Mouse (Mus musculus) adrenal gland, postnatal 36 days (tissue): ENCODE measurements at regions not wholly inside any gene's neighbourhood (a gene's known extent, or its start where the extent isn't known, plus 50 kb on each side); places are given as distances from the start of the nearest gene placed in this dataset.

ENCODE experiments used
- DNase-seq, 2 experiments: peaks; one replicate each; pipeline ENCODE4 v3.0.0; 2021; ENCODE audit warnings: mixed read lengths in 1 of 2

- no peak for DNase-seq
Observed at GRCm38 (mm10) chr16:68704569-68704968, 1083.9 kb upstream of the Cadm2 start.

DNA sequence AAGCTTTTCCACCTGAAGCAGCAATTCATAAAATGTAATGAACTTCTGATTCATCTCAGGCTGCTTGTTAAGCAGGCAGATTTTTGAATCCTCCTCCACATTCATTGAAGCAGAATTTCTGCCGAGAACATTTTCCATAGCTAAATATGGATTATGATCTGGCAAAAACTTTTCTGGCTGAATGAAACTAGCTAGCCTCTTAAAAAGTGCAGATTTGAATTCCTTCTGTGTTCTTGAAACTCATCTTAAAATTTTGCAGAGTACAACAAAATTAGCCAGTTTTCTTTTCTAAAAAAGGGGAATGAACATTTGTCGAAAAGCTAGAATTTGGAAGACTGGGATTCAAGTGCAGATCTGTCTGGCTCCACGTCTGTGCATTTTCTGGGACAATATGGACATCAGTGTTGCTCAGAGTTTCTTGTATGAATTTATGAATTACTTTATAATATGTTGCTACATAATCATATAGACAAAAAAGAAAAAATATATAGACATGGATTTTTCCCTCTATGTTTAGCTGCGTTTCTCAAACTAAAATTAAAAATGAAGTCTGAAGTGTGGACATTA, 1046.3 kb upstream of the Cadm2 start:
- no peak for DNase-seq

DNA sequence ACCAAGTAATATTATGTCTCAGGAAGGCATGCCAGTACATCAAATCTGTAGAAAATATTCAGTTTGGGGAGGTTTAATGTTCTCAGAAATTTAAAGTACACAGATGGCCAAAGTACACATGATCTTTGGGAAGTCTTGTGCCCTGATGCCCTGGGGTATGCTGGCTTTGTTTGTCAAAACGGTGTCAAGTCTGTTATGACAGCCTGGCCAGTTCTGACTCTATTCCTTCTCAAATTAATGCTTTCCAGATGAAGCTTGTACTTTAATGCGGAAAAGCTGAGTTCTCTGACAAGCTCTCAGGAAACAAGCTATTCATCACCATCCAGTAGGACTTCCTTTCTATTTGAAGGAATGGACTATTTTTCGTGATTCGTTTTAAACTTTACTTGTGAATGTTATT, 1037.7 kb upstream of the Cadm2 start:
- DNase-seq = no peak

- no peak for DNase-seq
Observed at GRCm38 (mm10) chr16:68627976-68628375, 1007.3 kb upstream of the Cadm2 start.

GRCm38 (mm10) chr16:68614041-68614440, 993.3 kb upstream of the Cadm2 start:
- peak in 1 of 2 experiments; percentile 1 for DNase-seq
